Mouse (Mus musculus) hindbrain, embryonic 10.5 days (tissue): ENCODE data around the gene Slc5a5. TPM values are rescaled to one million over a fixed set of nuclear protein-coding genes. Genes with fewer than 3 reads are reported as not detected.

ENCODE experiments used
- DNase-seq: peaks from one replicate; pipeline ENCODE4 v3.0.0-alpha.2; 2017; ENCODE audit warnings: low spot score
- H3K27ac ChIP-seq: fragments of 300-500 bp; sonication (generic); 2 replicates; pipeline ENCODE4 v1.5.1; 2016; ENCODE audit warnings: mild to moderate bottlenecking, moderate library complexity
- H3K27me3 ChIP-seq: fragments of 300-500 bp; sonication (generic); 2 replicates; pipeline ENCODE4 v1.6.1; 2016; ENCODE audit warnings: mild to moderate bottlenecking; ENCODE audit not compliant: poor library complexity, insufficient read depth, severe bottlenecking
- H3K36me3 ChIP-seq: fragments of 300-500 bp; sonication (generic); 2 replicates; pipeline ENCODE4 v1.6.1; 2016; ENCODE audit warnings: mild to moderate bottlenecking, moderate library complexity
- H3K4me1 ChIP-seq: fragments of 300-500 bp; sonication (generic); replicated peaks from 2 replicates; pipeline ENCODE4 v1.6.1; 2016; ENCODE audit warnings: mild to moderate bottlenecking
- H3K4me3 ChIP-seq: fragments of 300-500 bp; sonication (generic); 2 replicates; pipeline ENCODE4 v1.5.1; 2016; ENCODE audit warnings: mild to moderate bottlenecking, moderate library complexity
- H3K9me3 ChIP-seq: fragments of 300-500 bp; sonication (generic); 2 replicates; pipeline ENCODE4 v1.6.1; 2016; ENCODE audit warnings: mild to moderate bottlenecking, moderate library complexity
- WGBS: fragments of 180-500 bp; shearing (Covaris S2); methylation state at CpG from one replicate; pipeline ENCODE4 v1.1.7; 2016; 5-methylcytosine and 5-hydroxymethylcytosine counted together
- polyA plus RNA-seq: library from polyadenylated mRNA; unstranded; fragments of >200 nt; fragmentation: Nextera tagmentation; extraction: Ambion mirVana; gene quantifications from 2 replicates; pipeline ENCODE4 v1.2.1, GENCODE M21; 2016

The Slc5a5 gene
- polyA plus RNA-seq, 1 experiment from 2014 or later = 0.59 TPM

GRCm38 (mm10) chr8:70869601-70870041 is 22.9 kb downstream of the Slc5a5 start:
- Histone ChIP-seq H3K27me3 (peaks cover 10% of the 10 kb centered on the region), H3K9me3 (no peaks in the 10 kb centered on the region), H3K4me1 (peaks cover 72% of the 10 kb centered on the region), H3K36me3 (peaks cover 20% of the 10 kb centered on the region), H3K4me3 (peak overlapping the region; percentile 22; the same call in 1 of the 2 replicates), H3K27ac (peak overlapping the region; percentile 84)
- WGBS = 46% methylated on average over 16 of the region's 16 CpGs
- DNase-seq = peak; percentile 75

GRCm38 (mm10) chr8:70869199-70869571 is 23.4 kb downstream of the Slc5a5 start:
- Histone ChIP-seq H3K27me3 (peaks cover 10% of the 10 kb centered on the region), H3K9me3 (no peaks in the 10 kb centered on the region), H3K4me1 (peaks cover 72% of the 10 kb centered on the region), H3K27ac (peak overlapping the region; percentile 84), H3K36me3 (peaks cover 20% of the 10 kb centered on the region), H3K4me3 (peak overlapping the region; percentile 42)
- 41% methylated on average over 5 of the region's 5 CpGs for WGBS
- DNase-seq = no peak

DNA sequence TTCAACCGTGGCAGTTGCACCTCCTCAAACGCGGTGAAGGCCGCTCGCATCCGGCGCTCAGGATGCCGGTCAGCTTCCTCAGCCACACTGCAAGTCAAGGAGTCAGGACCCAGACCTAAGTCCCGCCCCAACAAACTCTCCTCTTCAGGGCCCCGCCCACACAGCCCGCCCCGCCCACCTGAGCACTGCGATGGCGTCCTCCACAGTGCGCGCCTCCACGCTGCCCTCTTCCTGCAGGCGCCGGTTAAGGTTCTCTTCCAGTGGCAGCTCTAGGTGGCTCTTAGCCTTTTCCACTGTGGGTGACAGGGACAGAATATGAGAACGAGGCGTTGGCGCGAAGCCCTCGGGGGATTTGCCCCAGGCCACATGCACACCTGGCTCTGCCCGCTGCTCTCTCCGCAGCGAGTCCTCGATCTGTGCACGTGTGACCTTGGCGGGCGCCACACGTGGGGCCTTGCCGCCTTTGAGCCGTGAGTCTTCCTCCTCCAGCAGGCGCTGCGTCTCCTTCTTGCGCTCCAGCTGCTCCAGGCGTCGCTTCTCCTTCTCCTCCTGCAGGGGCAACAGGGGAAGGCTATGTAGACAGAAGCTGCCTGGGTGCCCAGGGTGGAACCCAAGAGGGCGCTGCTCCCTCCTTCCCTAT is 23.9 kb downstream of the Slc5a5 start:
- Histone ChIP-seq H3K9me3 (no peaks in the 10 kb centered on the region), H3K27ac (peak overlapping the region; percentile 84), H3K4me3 (peak overlapping the region; percentile 42), H3K27me3 (peaks cover 10% of the 10 kb centered on the region), H3K4me1 (peaks cover 72% of the 10 kb centered on the region), H3K36me3 (peaks cover 20% of the 10 kb centered on the region)
- WGBS = 12% methylated on average over 40 of the region's 40 CpGs
- DNase-seq = peak; percentile 68

- peak overlapping the region; percentile 95 for H3K27ac ChIP-seq
- H3K4me3 ChIP-seq = peak overlapping the region; percentile 69
- peaks cover 20% of the 10 kb centered on the region for H3K36me3 ChIP-seq
- H3K27me3 ChIP-seq = peaks cover 31% of the 10 kb centered on the region
- no peak for DNase-seq
- WGBS = 88% methylated on average over 7 of the region's 7 CpGs
- peaks cover 78% of the 10 kb centered on the region for H3K4me1 ChIP-seq
- no peaks in the 10 kb centered on the region for H3K9me3 ChIP-seq
Measured at GRCm38 (mm10) chr8:70866566-70866965, 26.0 kb downstream of the Slc5a5 start.

DNA sequence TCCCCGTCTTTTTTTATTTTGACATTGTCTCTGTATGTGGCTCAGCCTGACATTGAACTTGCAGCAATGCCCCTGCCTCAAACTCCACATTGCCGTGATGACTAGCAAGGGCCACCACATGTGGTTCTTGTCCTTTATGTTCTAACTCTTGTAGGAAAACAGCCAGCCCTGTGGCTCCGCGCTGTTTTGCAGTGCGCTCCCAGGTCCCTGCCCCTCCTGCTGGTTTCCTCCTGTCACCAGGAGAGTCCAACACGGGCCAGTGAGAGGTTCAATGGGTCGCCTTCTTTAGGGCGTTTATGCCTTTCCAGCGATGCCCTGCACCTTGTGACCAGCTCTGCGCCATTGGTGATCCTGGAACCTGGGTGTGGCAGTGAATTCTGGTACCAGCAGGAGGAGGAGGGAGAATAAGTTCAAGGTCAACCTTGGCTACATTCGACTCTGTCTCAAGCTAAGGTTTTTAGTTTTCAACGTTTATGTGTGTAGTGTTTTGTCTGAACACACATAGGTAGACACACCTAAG is 26.5 kb downstream of the Slc5a5 start:
- peaks cover 20% of the 10 kb centered on the region for H3K36me3 ChIP-seq
- H3K27ac ChIP-seq = peak overlapping the region; percentile 95
- peaks cover 79% of the 10 kb centered on the region for H3K4me1 ChIP-seq
- H3K27me3 ChIP-seq = peaks cover 36% of the 10 kb centered on the region
- H3K4me3 ChIP-seq = peak overlapping the region; percentile 69
- no peaks in the 10 kb centered on the region for H3K9me3 ChIP-seq
- DNase-seq = no peak
- WGBS = 9% methylated on average over 12 of the region's 12 CpGs

GRCm38 (mm10) chr8:70865350-70866000 is 27.1 kb downstream of the Slc5a5 start:
- Histone ChIP-seq H3K9me3 (no peaks in the 10 kb centered on the region), H3K27ac (peak overlapping the region; percentile 95), H3K4me3 (peak overlapping the region; percentile 69), H3K4me1 (peaks cover 79% of the 10 kb centered on the region), H3K27me3 (peaks cover 40% of the 10 kb centered on the region), H3K36me3 (peaks cover 20% of the 10 kb centered on the region)
- under 1% methylated on average over 46 of the region's 46 CpGs for WGBS
- DNase-seq = peak; percentile 99

GRCm38 (mm10) chr8:70864712-70865221 is 27.8 kb downstream of the Slc5a5 start:
- H3K36me3 ChIP-seq = peaks cover 20% of the 10 kb centered on the region
- no peaks in the 10 kb centered on the region for H3K9me3 ChIP-seq
- peaks cover 44% of the 10 kb centered on the region for H3K27me3 ChIP-seq
- peaks cover 78% of the 10 kb centered on the region for H3K4me1 ChIP-seq
- DNase-seq = peak; percentile 80
- under 1% methylated on average over 24 of the region's 24 CpGs for WGBS
- H3K4me3 ChIP-seq = peak overlapping the region; percentile 69
- H3K27ac ChIP-seq = peak overlapping the region; percentile 95

DNA sequence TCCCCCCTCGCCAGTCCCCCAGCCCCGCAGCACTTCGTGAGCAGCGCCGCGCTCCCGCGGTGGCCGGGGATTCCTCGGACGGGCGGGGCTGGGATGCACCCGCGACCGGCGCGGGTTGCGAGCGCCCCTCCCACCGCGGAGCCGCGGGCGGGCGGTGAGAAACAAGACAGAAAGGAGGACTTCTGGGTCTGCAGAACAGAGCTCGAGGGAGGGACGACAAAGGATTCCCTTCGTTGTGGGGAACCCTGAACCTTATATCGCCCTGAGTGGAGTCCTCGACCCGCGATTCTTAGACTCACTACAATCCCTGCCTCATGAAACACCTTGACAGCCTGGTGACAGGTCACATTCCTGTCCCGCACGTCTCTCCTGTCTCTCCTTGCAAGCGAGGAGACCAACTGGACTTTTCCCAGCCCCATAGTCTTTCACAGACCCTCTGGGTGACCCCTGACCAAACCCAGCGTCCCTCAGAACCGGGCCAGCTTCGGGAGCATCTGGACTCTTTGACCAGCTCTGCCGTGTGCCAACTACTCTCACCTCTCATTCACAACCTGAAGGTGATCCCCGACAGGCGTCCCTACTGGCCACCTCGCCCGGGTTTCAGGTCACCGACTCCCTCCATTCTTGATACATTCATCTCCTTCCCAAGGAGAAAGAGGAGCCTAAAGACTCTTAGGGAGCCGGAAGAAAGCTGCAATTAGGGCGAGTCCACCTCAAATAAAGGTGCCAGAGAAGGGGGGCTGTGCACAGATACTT is 28.4 kb downstream of the Slc5a5 start:
- Histone ChIP-seq H3K27me3 (peaks cover 44% of the 10 kb centered on the region), H3K36me3 (peaks cover 20% of the 10 kb centered on the region), H3K4me1 (peaks cover 71% of the 10 kb centered on the region), H3K27ac (peak overlapping the region; percentile 95), H3K9me3 (no peaks in the 10 kb centered on the region), H3K4me3 (peak overlapping the region; percentile 69)
- WGBS = under 1% methylated on average over 46 of the region's 46 CpGs
- DNase-seq = peak; percentile 48

- DNase-seq = peak; percentile 67
- Histone ChIP-seq H3K9me3 (no peaks in the 10 kb centered on the region), H3K4me3 (peak within 1 kb of the TSS; percentile 69), H3K36me3 (peaks cover 9% of the 10 kb centered on the region), H3K4me1 (peaks cover 70% of the 10 kb centered on the region), H3K27me3 (peaks cover 40% of the 10 kb centered on the region), H3K27ac (peak within 1 kb of the TSS; percentile 95)
- under 1% methylated on average over 55 of the region's 55 CpGs for WGBS
Measured at GRCm38 (mm10) chr8:70862824-70863641, 29.5 kb downstream of the Slc5a5 start, which contains the start of gene Kcnn1. Gene Kcnn1, minus strand, starts transcription at chr8:70863258.

DNA sequence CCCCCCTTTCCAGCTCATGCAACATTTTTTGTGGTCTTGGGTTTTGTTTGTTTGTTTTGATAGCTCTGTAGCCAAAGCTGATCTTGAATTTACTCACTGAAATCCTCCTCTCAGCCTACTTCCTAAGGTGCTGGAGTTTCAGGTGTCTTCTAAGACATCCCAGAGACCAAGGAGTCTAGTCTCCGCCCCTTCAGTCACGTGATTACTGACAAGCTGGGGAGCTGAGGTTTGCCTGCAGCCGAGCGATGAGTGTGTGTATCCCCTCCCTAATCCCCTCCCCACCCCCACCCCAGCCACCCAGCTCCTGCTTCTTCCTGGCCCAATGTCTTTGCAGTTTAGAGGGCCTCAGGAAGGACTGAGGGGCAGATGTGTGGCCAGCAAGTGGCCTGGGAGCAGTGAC is 35.0 kb downstream of the Slc5a5 start:
- DNase-seq = no peak
- WGBS = 6% methylated on average over 4 of the region's 4 CpGs
- Histone ChIP-seq H3K9me3 (no peaks in the 10 kb centered on the region), H3K27me3 (peaks cover 52% of the 10 kb centered on the region), H3K27ac (0 out of 2 replicates have a peak overlapping the region, but pooled peaks have one; percentile 20), H3K4me1 (peaks cover 52% of the 10 kb centered on the region), H3K4me3 (peak overlapping the region; percentile 62), H3K36me3 (peaks cover 20% of the 10 kb centered on the region)

GRCm38 (mm10) chr8:70856541-70857197 is 35.9 kb downstream of the Slc5a5 start:
- peak overlapping the region; percentile 80 for H3K27ac ChIP-seq
- peaks cover 44% of the 10 kb centered on the region for H3K27me3 ChIP-seq
- peaks cover 27% of the 10 kb centered on the region for H3K36me3 ChIP-seq
- H3K4me3 ChIP-seq = peak overlapping the region; percentile 62
- DNase-seq = peak; percentile 71
- peaks cover 51% of the 10 kb centered on the region for H3K4me1 ChIP-seq
- WGBS = 9% methylated on average over 33 of the region's 33 CpGs
- no peaks in the 10 kb centered on the region for H3K9me3 ChIP-seq
